ENCODE assay signal across 14 mouse cellular contexts in genomic region chr1:189854646-189855045, GRCm38 (mm10).
"Had no signal": no experiment of that assay in that cellular context is flagged by ENCODE, and none has a peak within 500 bp of the region (broad histone marks: within the 10 kb centered on the region; RNA-seq: fewer than 3 reads in every experiment).

No protein-coding gene starts in this region.

- H3K4me3 ChIP-seq: intestine, embryonic 15.5 days; layer of hippocampus, adult 2 months; lung, embryonic 15.5 days; midbrain, embryonic 12.5 days; neural tube, embryonic 13.5 days; stomach, embryonic 15.5 days had no signal

- H3K27ac ChIP-seq: intestine, embryonic 15.5 days; layer of hippocampus, adult 2 months; lung, embryonic 15.5 days; midbrain, embryonic 12.5 days; neural tube, embryonic 13.5 days; stomach, embryonic 15.5 days had no signal

- DNase-seq: kidney, adult 18-20 months; kidney, postnatal 10 days; kidney, postnatal 4 days; left cerebral cortex, postnatal 4 days; retina, postnatal 1 day; right cerebral cortex, postnatal 4 days; thymus, postnatal 36 days had no signal

- ATAC-seq: intestine, embryonic 15.5 days; midbrain, embryonic 16.5 days had no signal

- H3K9ac ChIP-seq: intestine, embryonic 15.5 days; lung, embryonic 15.5 days; midbrain, embryonic 12.5 days; neural tube, embryonic 13.5 days; stomach, embryonic 15.5 days had no signal

- H3K4me2 ChIP-seq: intestine, embryonic 15.5 days; lung, embryonic 15.5 days; midbrain, embryonic 12.5 days; neural tube, embryonic 13.5 days; stomach, embryonic 15.5 days had no signal

- H3K9me3 ChIP-seq: intestine, embryonic 15.5 days; lung, embryonic 15.5 days; midbrain, embryonic 12.5 days; neural tube, embryonic 13.5 days; stomach, embryonic 15.5 days had no signal

- H3K4me1 ChIP-seq: intestine, embryonic 15.5 days; lung, embryonic 15.5 days had no signal

- H3K27me3 ChIP-seq: intestine, embryonic 15.5 days; lung, embryonic 15.5 days; midbrain, embryonic 12.5 days; neural tube, embryonic 13.5 days; stomach, embryonic 15.5 days had no signal

- H3K36me3 ChIP-seq: midbrain, embryonic 12.5 days had no signal
